Mouse (Mus musculus) liver, adult 2 months (tissue): ENCODE measurements around the gene Tgfbrap1.

Source experiments
- CTCF ChIP-seq: fragments of 200-500 bp; IDR thresholded peaks from 2 replicates; pipeline ENCODE4 v1.5.1; 2011; ENCODE audit warnings: low read depth, low read length, control low read depth
- POLR2A ChIP-seq: fragments of 200-500 bp; IDR thresholded peaks from 2 replicates; pipeline ENCODE4 v1.6.1; 2011; ENCODE audit warnings: low read length, control low read depth; ENCODE audit not compliant: insufficient read depth; ENCODE audit errors: extremely low read depth

DNA sequence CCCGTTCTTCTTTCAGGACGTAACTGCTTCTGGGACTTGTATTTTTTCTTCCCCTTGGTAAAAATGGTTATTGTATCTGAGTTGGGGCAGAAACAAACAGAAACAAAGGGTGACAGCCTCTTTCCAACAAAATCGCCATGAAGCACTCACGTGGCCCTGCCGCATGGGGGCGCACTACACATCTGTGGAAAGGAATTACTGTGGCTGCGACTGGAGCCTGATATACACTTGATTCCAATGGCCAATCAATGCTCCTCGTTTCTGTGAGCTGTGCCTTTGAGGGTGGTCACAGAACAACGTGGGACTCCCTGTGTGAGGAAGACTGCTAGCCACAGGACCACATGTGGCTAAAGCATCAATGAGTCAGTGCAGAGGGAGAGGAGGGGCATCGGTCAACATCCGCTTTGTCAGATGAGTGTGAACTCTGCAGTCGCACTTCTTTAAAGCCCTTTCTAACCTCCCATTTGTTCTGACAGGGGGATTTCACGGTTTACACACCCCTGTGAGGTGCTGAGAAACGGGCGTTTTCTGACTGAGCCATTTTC lies 39.9 kb upstream of the Tgfbrap1 start:
- TF ChIP-seq POLR2A, result no peak
- peak; percentile 65 for TF ChIP-seq CTCF
